Mouse (Mus musculus) intestine, embryonic 16.5 days (tissue): Measurements from ENCODE around the gene Renbp. TPM values are rescaled to one million over a fixed set of nuclear protein-coding genes. Genes with fewer than 3 reads are reported as not detected.
A peak's percentile ranks its signal among the peaks of the same experiment; 100 is the strongest.

Source experiments
- ATAC-seq: fragments of 200-750 bp; cut with Nextera tagmentation; 2 replicates; pipeline ENCODE4 v1.8.0; 2017; ENCODE audit warnings: moderate TSS enrichment, moderate library complexity
- H3K27ac ChIP-seq: fragments of 300-500 bp; sonication (generic); 2 replicates; pipeline ENCODE4 v1.5.1; 2014; ENCODE audit warnings: mild to moderate bottlenecking, low read length
- H3K27me3 ChIP-seq: fragments of 300-500 bp; sonication (generic); replicated peaks from 2 replicates; pipeline ENCODE4 v1.6.1; 2014; ENCODE audit warnings: low read length, control low read depth, mixed read lengths; ENCODE audit not compliant: control insufficient read depth, insufficient read depth
- H3K36me3 ChIP-seq: fragments of 300-500 bp; sonication (generic); 2 replicates; pipeline ENCODE4 v1.6.1; 2014; ENCODE audit warnings: low read length, control low read depth; ENCODE audit not compliant: control insufficient read depth, insufficient read depth
- H3K4me1 ChIP-seq: fragments of 300-500 bp; sonication (generic); 2 replicates; pipeline ENCODE4 v1.6.1; 2014; ENCODE audit warnings: low read length, control low read depth, mixed read lengths; ENCODE audit not compliant: control insufficient read depth, insufficient read depth
- H3K4me2 ChIP-seq: fragments of 300-500 bp; sonication (generic); 2 replicates; pipeline ENCODE4 v1.6.1; 2014; ENCODE audit warnings: low read depth, low read length, control low read depth
- H3K4me3 ChIP-seq: fragments of 300-500 bp; sonication (generic); 2 replicates; pipeline ENCODE4 v1.5.1; 2014; ENCODE audit warnings: mild to moderate bottlenecking, low read length
- H3K9ac ChIP-seq: fragments of 300-500 bp; sonication (generic); 2 replicates; pipeline ENCODE4 v1.6.1; 2014; ENCODE audit warnings: low read depth, low read length
- H3K9me3 ChIP-seq: fragments of 300-500 bp; sonication (generic); 2 replicates; pipeline ENCODE4 v1.6.1; 2016; ENCODE audit warnings: low read length, control low read depth; ENCODE audit not compliant: control insufficient read depth
- WGBS: fragments of 180-500 bp; shearing (Covaris S2); extraction: QIAGEN DNeasy Blood & Tissue Kit; methylation state at CpG from one replicate; pipeline ENCODE4 v1.1.7; 2014; 5-methylcytosine and 5-hydroxymethylcytosine counted together
- polyA plus RNA-seq: library from polyadenylated mRNA; unstranded; fragments of >200 nt; fragmentation: Nextera tagmentation; extraction: Ambion mirVana; gene quantifications from 2 replicates; pipeline ENCODE4 v1.2.1, GENCODE M21; 2015

Gene Renbp
- polyA plus RNA-seq, 1 experiment from 2014 or later, result 351 TPM

- Histone ChIP-seq H3K9me3 (no peaks in the 10 kb centered on the region), H3K27ac (peak overlapping the region; percentile 78), H3K4me3 (peak overlapping the region; percentile 59), H3K36me3 (no peaks in the 10 kb centered on the region), H3K4me1 (no peaks in the 10 kb centered on the region), H3K9ac (peak overlapping the region; percentile 71), H3K27me3 (no peaks in the 10 kb centered on the region), H3K4me2 (peak overlapping the region; percentile 61)
- 73% methylated on average over 8 of the region's 8 CpGs for WGBS
- 0 out of 2 replicates have a peak, but pooled peaks have one; percentile 1 for ATAC-seq
Observed at GRCm38 (mm10) chrX:73922550-73922882, 8.1 kb downstream of the Renbp start.

GRCm38 (mm10) chrX:73921823-73922549 lies 8.7 kb downstream of the Renbp start, which contains the start of the genes Arhgap4 and Naa10:
Gene Arhgap4 (minus strand): TSS chrX:73921870.
Gene Naa10 (minus strand): TSS chrX:73921944.
- Histone ChIP-seq H3K9ac (peak within 1 kb of the TSS; percentile 75), H3K4me3 (peak within 1 kb of the TSS; percentile 59), H3K36me3 (no peaks in the 10 kb centered on the region), H3K27ac (peak within 1 kb of the TSS; percentile 78), H3K4me2 (peak within 1 kb of the TSS; percentile 66), H3K9me3 (no peaks in the 10 kb centered on the region), H3K4me1 (no peaks in the 10 kb centered on the region), H3K27me3 (no peaks in the 10 kb centered on the region)
- ATAC-seq, result peak; percentile 98
- WGBS, result 16% methylated on average over 41 of the region's 43 CpGs

GRCm38 (mm10) chrX:73921285-73921822 lies 9.3 kb downstream of the Renbp start:
- H3K9me3 ChIP-seq, result no peaks in the 10 kb centered on the region
- no peaks in the 10 kb centered on the region for H3K4me1 ChIP-seq
- no peaks in the 10 kb centered on the region for H3K36me3 ChIP-seq
- H3K4me3 ChIP-seq, result peak overlapping the region; percentile 59
- peak overlapping the region; percentile 75 for H3K9ac ChIP-seq
- peak overlapping the region; percentile 66 for H3K4me2 ChIP-seq
- peak overlapping the region; percentile 76 for H3K27ac ChIP-seq
- WGBS, result 13% methylated on average over 34 of the region's 34 CpGs
- no peaks in the 10 kb centered on the region for H3K27me3 ChIP-seq
- ATAC-seq, result peak; percentile 45; the same call in 1 of the 2 replicates

- Histone ChIP-seq H3K9ac (no peak overlapping the region), H3K9me3 (no peaks in the 10 kb centered on the region), H3K4me3 (no peak overlapping the region), H3K27ac (no peak overlapping the region), H3K27me3 (no peaks in the 10 kb centered on the region), H3K36me3 (no peaks in the 10 kb centered on the region), H3K4me2 (no peak overlapping the region), H3K4me1 (no peaks in the 10 kb centered on the region)
- WGBS, result 82% methylated on average over 5 of the region's 5 CpGs
- ATAC-seq, result no peak
Observed at GRCm38 (mm10) chrX:73918631-73919030, 12.0 kb downstream of the Renbp start.

- Histone ChIP-seq H3K9me3 (no peaks in the 10 kb centered on the region), H3K27me3 (no peaks in the 10 kb centered on the region), H3K9ac (no peak overlapping the region), H3K27ac (peak overlapping the region; percentile 19; the same call in 1 of the 2 replicates), H3K4me2 (no peak overlapping the region), H3K4me1 (no peaks in the 10 kb centered on the region), H3K4me3 (no peak overlapping the region), H3K36me3 (no peaks in the 10 kb centered on the region)
- ATAC-seq, result no peak
- WGBS, result 82% methylated on average over 8 of the region's 8 CpGs
Observed at GRCm38 (mm10) chrX:73916945-73917344, 13.7 kb downstream of the Renbp start.

- Histone ChIP-seq H3K4me1 (no peaks in the 10 kb centered on the region), H3K27ac (peak overlapping the region; percentile 80), H3K4me3 (peak overlapping the region; percentile 18; the same call in 1 of the 2 replicates), H3K4me2 (peak overlapping the region; percentile 37), H3K36me3 (no peaks in the 10 kb centered on the region), H3K9ac (0 out of 2 replicates have a peak overlapping the region, but pooled peaks have one; percentile 29), H3K9me3 (no peaks in the 10 kb centered on the region), H3K27me3 (no peaks in the 10 kb centered on the region)
- WGBS, result 25% methylated on average over 31 of the region's 31 CpGs
- ATAC-seq, result peak; percentile 98
Observed at GRCm38 (mm10) chrX:73914827-73915703, 15.6 kb downstream of the Renbp start.

- 86% methylated on average over 2 of the region's 2 CpGs for WGBS
- no peak overlapping the region for H3K27ac ChIP-seq
- no peak overlapping the region for H3K4me2 ChIP-seq
- no peaks in the 10 kb centered on the region for H3K9me3 ChIP-seq
- no peaks in the 10 kb centered on the region for H3K36me3 ChIP-seq
- no peak for ATAC-seq
- no peak overlapping the region for H3K9ac ChIP-seq
- H3K4me1 ChIP-seq, result no peaks in the 10 kb centered on the region
- H3K27me3 ChIP-seq, result no peaks in the 10 kb centered on the region
- H3K4me3 ChIP-seq, result no peak overlapping the region
Observed at GRCm38 (mm10) chrX:73911588-73911987, 19.1 kb downstream of the Renbp start.

GRCm38 (mm10) chrX:73911156-73911555 lies 19.5 kb downstream of the Renbp start:
- no peak for ATAC-seq
- Histone ChIP-seq H3K27me3 (no peaks in the 10 kb centered on the region), H3K9ac (peak overlapping the region; percentile 37), H3K9me3 (no peaks in the 10 kb centered on the region), H3K4me1 (no peaks in the 10 kb centered on the region), H3K36me3 (no peaks in the 10 kb centered on the region), H3K4me2 (peak overlapping the region; percentile 43), H3K27ac (no peak overlapping the region), H3K4me3 (peak overlapping the region; percentile 23)
- 10% methylated on average over 17 of the region's 26 CpGs for WGBS

- ATAC-seq, result no peak
- Histone ChIP-seq H3K27ac (no peak overlapping the region), H3K27me3 (no peaks in the 10 kb centered on the region), H3K4me3 (peak overlapping the region; percentile 23; the same call in 1 of the 2 replicates), H3K4me2 (no peak overlapping the region), H3K4me1 (no peaks in the 10 kb centered on the region), H3K9ac (0 out of 2 replicates have a peak overlapping the region, but pooled peaks have one; percentile 37), H3K36me3 (no peaks in the 10 kb centered on the region), H3K9me3 (no peaks in the 10 kb centered on the region)
Observed at GRCm38 (mm10) chrX:73910451-73910850, 20.2 kb downstream of the Renbp start.
